Mouse (Mus musculus) retina, postnatal 1 day (tissue): ENCODE results near the gene Ptprt.
A peak's percentile ranks its signal among the peaks of the same experiment; 100 is the strongest.

Experiments
- DNase-seq: peaks from one replicate; pipeline ENCODE4 v3.0.0-alpha.2; 2012

Ptprt gene

GRCm38 (mm10) chr2:161907214-161907613 is 753.7 kb downstream of the Ptprt start:
- DNase-seq = no peak

GRCm38 (mm10) chr2:161902196-161902595 is 758.8 kb downstream of the Ptprt start:
- DNase-seq = no peak

- DNase-seq = no peak
Observed at GRCm38 (mm10) chr2:161884446-161884845, 776.5 kb downstream of the Ptprt start.

GRCm38 (mm10) chr2:161882580-161882979 is 778.4 kb downstream of the Ptprt start:
- DNase-seq = peak; percentile 10

- peak; percentile 78 for DNase-seq
Observed at GRCm38 (mm10) chr2:161880941-161881340, 780.0 kb downstream of the Ptprt start.

- DNase-seq = peak; percentile 54
Observed at GRCm38 (mm10) chr2:161865231-161865630, 795.7 kb downstream of the Ptprt start.

- DNase-seq = no peak
Observed at GRCm38 (mm10) chr2:161858813-161859212, 802.1 kb downstream of the Ptprt start.

GRCm38 (mm10) chr2:161858361-161858760 is 802.6 kb downstream of the Ptprt start:
- no peak for DNase-seq

- DNase-seq = no peak
Observed at GRCm38 (mm10) chr2:161835001-161835400, 825.9 kb downstream of the Ptprt start.

- DNase-seq = no peak
Observed at GRCm38 (mm10) chr2:161833846-161834245, 827.1 kb downstream of the Ptprt start.

GRCm38 (mm10) chr2:161813326-161813725 is 847.6 kb downstream of the Ptprt start:
- DNase-seq = no peak

GRCm38 (mm10) chr2:161808086-161808801 is 852.7 kb downstream of the Ptprt start:
- no peak for DNase-seq

- DNase-seq = no peak
Observed at GRCm38 (mm10) chr2:161806287-161807007, 854.5 kb downstream of the Ptprt start.

- no peak for DNase-seq
Observed at GRCm38 (mm10) chr2:161799946-161800345, 861.0 kb downstream of the Ptprt start.

GRCm38 (mm10) chr2:161767528-161767927 is 893.4 kb downstream of the Ptprt start:
- no peak for DNase-seq

- peak; percentile 30 for DNase-seq
Observed at GRCm38 (mm10) chr2:161713024-161713423, 947.9 kb downstream of the Ptprt start.

- DNase-seq = no peak
Observed at GRCm38 (mm10) chr2:161709316-161709715, 951.6 kb downstream of the Ptprt start.

GRCm38 (mm10) chr2:161706386-161706915 is 954.5 kb downstream of the Ptprt start:
- DNase-seq = no peak

GRCm38 (mm10) chr2:161704811-161705210 is 956.1 kb downstream of the Ptprt start:
- DNase-seq = no peak

GRCm38 (mm10) chr2:161704410-161704809 is 956.5 kb downstream of the Ptprt start:
- no peak for DNase-seq

- DNase-seq = no peak
Observed at GRCm38 (mm10) chr2:161695819-161696218, 965.1 kb downstream of the Ptprt start.

GRCm38 (mm10) chr2:161668302-161668986 is 992.5 kb downstream of the Ptprt start:
- peak; percentile 13 for DNase-seq

GRCm38 (mm10) chr2:161661912-161662311 is 999.0 kb downstream of the Ptprt start:
- DNase-seq = no peak
